Mouse (Mus musculus) limb, embryonic 13.5 days (tissue): ENCODE results near the gene Eri3. TPM values are rescaled to one million over a fixed set of nuclear protein-coding genes. Genes with fewer than 3 reads are reported as not detected.
A peak's percentile ranks its signal among the peaks of the same experiment; 100 is the strongest.

ENCODE experiments used
- ATAC-seq: fragments of 200-750 bp; cut with Nextera tagmentation; 2 replicates; pipeline ENCODE4 v1.8.0; 2017; ENCODE audit warnings: low read depth, moderate number of reproducible peaks, moderate TSS enrichment; ENCODE audit not compliant: low FRiP score
- H3K27ac ChIP-seq: fragments of 300-500 bp; sonication (generic); 2 replicates; pipeline ENCODE4 v1.5.1; 2015; ENCODE audit warnings: inconsistent platforms, mild to moderate bottlenecking, moderate library complexity
- H3K27me3 ChIP-seq: fragments of 300-500 bp; sonication (generic); 2 replicates; pipeline ENCODE4 v1.6.1; 2015; ENCODE audit warnings: mild to moderate bottlenecking, inconsistent platforms
- H3K36me3 ChIP-seq: fragments of 300-500 bp; sonication (generic); 2 replicates; pipeline ENCODE4 v1.6.1; 2015; ENCODE audit warnings: inconsistent platforms, mild to moderate bottlenecking, moderate library complexity
- H3K4me1 ChIP-seq: fragments of 300-500 bp; sonication (generic); 2 replicates; pipeline ENCODE4 v1.6.1; 2015; ENCODE audit warnings: inconsistent platforms
- H3K4me2 ChIP-seq: fragments of 300-500 bp; sonication (generic); replicated peaks from 2 replicates; pipeline ENCODE4 v1.6.1; 2015; ENCODE audit warnings: inconsistent platforms, mild to moderate bottlenecking, moderate library complexity
- H3K4me3 ChIP-seq: fragments of 300-500 bp; sonication (generic); 2 replicates; pipeline ENCODE4 v1.5.1; 2015; ENCODE audit warnings: moderate library complexity, mild to moderate bottlenecking, inconsistent platforms
- H3K9ac ChIP-seq: fragments of 300-500 bp; sonication (generic); 2 replicates; pipeline ENCODE4 v1.6.1; 2015; ENCODE audit warnings: mild to moderate bottlenecking, inconsistent platforms
- H3K9me3 ChIP-seq: fragments of 300-500 bp; sonication (generic); 2 replicates; pipeline ENCODE4 v1.6.1; 2016; ENCODE audit warnings: inconsistent platforms
- WGBS: fragments of 180-500 bp; shearing (Covaris S2); methylation state at CpG from one replicate; pipeline ENCODE4 v1.1.7; 2015; 5-methylcytosine and 5-hydroxymethylcytosine counted together
- polyA plus RNA-seq: library from polyadenylated mRNA; unstranded; fragments of >200 nt; fragmentation: Nextera tagmentation; extraction: Ambion mirVana; gene quantifications from 2 replicates; pipeline ENCODE4 v1.2.1, GENCODE M21; 2015

The Eri3 gene
- polyA plus RNA-seq, 1 experiment from 2014 or later = 178 TPM

GRCm38 (mm10) chr4:117672042-117672441 lies 121.9 kb downstream of the Eri3 start:
- Histone ChIP-seq H3K4me2 (no peak overlapping the region), H3K36me3 (peaks cover 54% of the 10 kb centered on the region), H3K9me3 (no peaks in the 10 kb centered on the region), H3K4me1 (no peaks in the 10 kb centered on the region), H3K9ac (no peak overlapping the region), H3K27ac (no peak overlapping the region), H3K4me3 (no peak overlapping the region), H3K27me3 (no peaks in the 10 kb centered on the region)
- 71% methylated on average over 9 of the region's 9 CpGs for WGBS
- ATAC-seq = no peak

- no peaks in the 10 kb centered on the region for H3K4me1 ChIP-seq
- no peak for ATAC-seq
- no peak overlapping the region for H3K9ac ChIP-seq
- WGBS = 83% methylated on average over 3 of the region's 3 CpGs
- no peak overlapping the region for H3K4me3 ChIP-seq
- no peaks in the 10 kb centered on the region for H3K27me3 ChIP-seq
- H3K36me3 ChIP-seq = peaks cover 71% of the 10 kb centered on the region
- no peaks in the 10 kb centered on the region for H3K9me3 ChIP-seq
- H3K27ac ChIP-seq = no peak overlapping the region
- no peak overlapping the region for H3K4me2 ChIP-seq
Measured at GRCm38 (mm10) chr4:117673901-117674300, 123.7 kb downstream of the Eri3 start.

GRCm38 (mm10) chr4:117676903-117677302 lies 126.7 kb downstream of the Eri3 start:
- Histone ChIP-seq H3K27ac (no peak overlapping the region), H3K36me3 (peaks cover 86% of the 10 kb centered on the region), H3K4me2 (no peak overlapping the region), H3K4me1 (peaks cover 9% of the 10 kb centered on the region), H3K9me3 (no peaks in the 10 kb centered on the region), H3K27me3 (no peaks in the 10 kb centered on the region), H3K9ac (no peak overlapping the region), H3K4me3 (no peak overlapping the region)
- peak; percentile 18; the same call in 1 of the 2 replicates for ATAC-seq
- 20% methylated on average over 3 of the region's 3 CpGs for WGBS

GRCm38 (mm10) chr4:117680963-117681362 lies 130.8 kb downstream of the Eri3 start:
- no peaks in the 10 kb centered on the region for H3K9me3 ChIP-seq
- peaks cover 47% of the 10 kb centered on the region for H3K36me3 ChIP-seq
- peaks cover 9% of the 10 kb centered on the region for H3K4me1 ChIP-seq
- H3K9ac ChIP-seq = peak overlapping the region; percentile 81; the same call in 1 of the 2 replicates
- H3K27ac ChIP-seq = no peak overlapping the region
- peak overlapping the region; percentile 86 for H3K4me2 ChIP-seq
- 84% methylated on average over 6 of the region's 6 CpGs for WGBS
- H3K27me3 ChIP-seq = 0 out of 2 replicates have a peak, but pooled peaks cover 4% of the 10 kb centered on the region
- H3K4me3 ChIP-seq = peak overlapping the region; percentile 73
- no peak for ATAC-seq

DNA sequence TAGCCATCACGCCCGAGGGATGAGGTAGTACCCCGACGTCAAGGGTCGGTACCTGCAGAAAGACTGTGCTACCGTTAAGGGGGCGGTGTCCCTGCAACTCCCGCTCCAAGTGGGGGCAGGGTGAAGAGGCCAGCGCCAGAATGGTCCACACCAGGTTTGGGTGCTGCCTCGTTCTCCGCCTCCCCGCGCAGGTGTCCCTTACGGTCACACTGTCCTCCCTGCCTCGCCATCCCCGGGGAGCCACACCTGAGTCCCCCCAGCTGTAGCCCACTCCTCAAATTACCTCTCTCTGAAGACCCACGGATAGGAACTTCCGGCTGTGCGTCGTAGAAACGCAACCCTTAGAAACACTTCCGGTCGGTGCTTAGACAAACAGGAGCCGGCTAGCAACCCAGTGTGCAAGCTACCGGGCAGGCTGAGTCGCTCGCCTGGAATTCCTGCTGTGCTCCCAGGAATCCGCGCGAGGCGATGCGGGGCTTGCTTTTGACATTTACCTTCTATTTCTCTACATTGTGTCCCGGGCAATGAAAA lies 131.8 kb downstream of the Eri3 start, which contains the start of gene Dmap1:
Gene Dmap1 (minus strand): TSS at position 343 of the 531 bp plus-strand sequence.
- WGBS = under 1% methylated on average over 33 of the region's 33 CpGs
- ATAC-seq = peak; percentile 88
- no peak within 1 kb of the TSS for H3K27ac ChIP-seq

DNA sequence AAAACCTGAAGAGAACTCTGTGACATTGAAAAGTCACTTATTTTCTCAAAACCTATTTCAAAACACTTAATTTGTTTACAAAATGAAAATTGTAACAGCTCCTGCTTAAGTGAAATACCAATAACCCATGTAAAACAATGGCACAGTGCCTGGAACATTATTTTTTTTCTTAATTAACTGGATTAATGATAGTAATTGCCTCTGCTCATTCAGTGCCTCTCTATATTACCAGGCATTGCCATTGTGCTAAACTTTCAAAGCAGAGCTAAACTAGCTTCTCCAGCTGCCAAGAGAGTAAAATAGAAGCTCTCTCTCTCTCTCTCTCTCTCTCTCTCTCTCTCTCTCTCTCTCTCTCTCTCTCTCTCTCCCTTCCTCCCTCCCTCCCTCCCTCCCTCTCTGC lies 132.3 kb downstream of the Eri3 start:
- peak overlapping the region; percentile 35 for H3K9ac ChIP-seq
- H3K4me3 ChIP-seq = peak overlapping the region; percentile 73
- ATAC-seq = no peak
- peaks cover 35% of the 10 kb centered on the region for H3K36me3 ChIP-seq
- peak overlapping the region; percentile 86 for H3K4me2 ChIP-seq
- H3K9me3 ChIP-seq = no peaks in the 10 kb centered on the region
- H3K27ac ChIP-seq = no peak overlapping the region
- peaks cover 9% of the 10 kb centered on the region for H3K4me1 ChIP-seq
- H3K27me3 ChIP-seq = 0 out of 2 replicates have a peak, but pooled peaks cover 4% of the 10 kb centered on the region

More for the DNA sequence above, 131.8 kb downstream of the Eri3 start, which contains the start of gene Dmap1:
- H3K4me2 ChIP-seq = peak within 1 kb of the TSS; percentile 86
- 0 out of 2 replicates have a peak, but pooled peaks cover 4% of the 10 kb centered on the region for H3K27me3 ChIP-seq
- peaks cover 9% of the 10 kb centered on the region for H3K4me1 ChIP-seq
- H3K36me3 ChIP-seq = peaks cover 38% of the 10 kb centered on the region
- peak within 1 kb of the TSS; percentile 73 for H3K4me3 ChIP-seq
- peak within 1 kb of the TSS; percentile 81 for H3K9ac ChIP-seq
- H3K9me3 ChIP-seq = no peaks in the 10 kb centered on the region

DNA sequence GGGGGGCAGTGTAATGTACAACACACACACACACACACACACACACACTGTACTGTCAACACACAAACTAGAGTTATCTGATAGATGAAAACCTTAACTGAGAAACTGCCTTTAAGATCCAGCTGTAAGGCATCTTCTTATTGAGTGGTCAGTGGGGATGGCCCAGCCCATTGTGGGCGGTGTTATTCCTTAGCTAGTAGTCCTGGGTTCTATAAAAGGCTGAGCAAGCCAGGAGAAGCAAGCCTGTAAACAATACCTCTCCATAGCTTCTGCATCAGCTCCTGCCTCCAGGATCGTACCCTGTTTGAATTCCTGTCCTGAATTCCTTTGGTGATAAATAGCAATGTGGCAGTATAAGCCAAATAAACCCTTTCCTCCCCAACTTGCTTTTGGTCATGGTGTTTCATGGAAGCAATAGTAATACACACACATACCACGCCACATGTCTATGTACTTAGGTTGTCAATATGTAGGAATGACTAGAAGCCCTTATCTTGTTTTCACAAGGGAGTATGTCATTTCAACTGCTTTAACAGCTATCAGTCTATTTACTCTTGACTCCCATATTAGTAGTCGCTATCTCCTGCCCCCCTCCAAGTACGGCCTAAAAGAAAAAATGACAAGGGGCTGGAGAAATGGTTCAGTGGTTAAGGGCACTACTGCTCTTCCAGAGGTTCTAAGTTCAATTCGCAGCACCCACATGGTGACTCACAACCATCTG lies 133.0 kb downstream of the Eri3 start:
- H3K4me3 ChIP-seq = no peak overlapping the region
- H3K27me3 ChIP-seq = 0 out of 2 replicates have a peak, but pooled peaks cover 4% of the 10 kb centered on the region
- H3K9ac ChIP-seq = no peak overlapping the region
- H3K4me2 ChIP-seq = 0 out of 2 replicates have a peak overlapping the region, but pooled peaks have one; percentile 86
- peaks cover 27% of the 10 kb centered on the region for H3K36me3 ChIP-seq
- no peak for ATAC-seq
- H3K4me1 ChIP-seq = peaks cover 9% of the 10 kb centered on the region
- no peaks in the 10 kb centered on the region for H3K9me3 ChIP-seq
- H3K27ac ChIP-seq = no peak overlapping the region
- WGBS = 83% methylated on average over 6 of the region's 6 CpGs

DNA sequence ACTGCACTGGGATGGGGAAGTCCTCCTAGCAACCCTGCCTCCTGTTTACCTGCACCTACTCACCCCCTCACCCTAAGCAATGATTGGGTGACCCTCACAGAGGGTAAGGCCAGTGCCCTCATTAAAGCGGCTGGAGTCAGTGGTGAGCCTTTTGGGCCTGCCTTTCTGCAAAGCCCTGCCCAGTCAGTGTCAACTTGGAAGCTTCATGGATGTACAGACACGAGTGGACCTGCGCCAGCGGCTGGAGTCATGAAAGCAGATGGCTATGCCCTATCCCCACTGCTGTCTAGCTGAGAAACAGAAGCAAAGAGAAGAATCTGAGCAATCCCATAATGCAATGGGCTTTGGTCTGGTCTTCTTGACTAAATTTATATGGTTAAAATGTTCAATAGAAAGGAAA lies 136.2 kb downstream of the Eri3 start:
- 0 out of 2 replicates have a peak, but pooled peaks cover 4% of the 10 kb centered on the region for H3K27me3 ChIP-seq
- no peaks in the 10 kb centered on the region for H3K36me3 ChIP-seq
- no peak overlapping the region for H3K4me3 ChIP-seq
- H3K9me3 ChIP-seq = no peaks in the 10 kb centered on the region
- H3K9ac ChIP-seq = no peak overlapping the region
- H3K27ac ChIP-seq = no peak overlapping the region
- no peak for ATAC-seq
- H3K4me1 ChIP-seq = peaks cover 3% of the 10 kb centered on the region
- 87% methylated on average over 4 of the region's 4 CpGs for WGBS
- no peak overlapping the region for H3K4me2 ChIP-seq

DNA sequence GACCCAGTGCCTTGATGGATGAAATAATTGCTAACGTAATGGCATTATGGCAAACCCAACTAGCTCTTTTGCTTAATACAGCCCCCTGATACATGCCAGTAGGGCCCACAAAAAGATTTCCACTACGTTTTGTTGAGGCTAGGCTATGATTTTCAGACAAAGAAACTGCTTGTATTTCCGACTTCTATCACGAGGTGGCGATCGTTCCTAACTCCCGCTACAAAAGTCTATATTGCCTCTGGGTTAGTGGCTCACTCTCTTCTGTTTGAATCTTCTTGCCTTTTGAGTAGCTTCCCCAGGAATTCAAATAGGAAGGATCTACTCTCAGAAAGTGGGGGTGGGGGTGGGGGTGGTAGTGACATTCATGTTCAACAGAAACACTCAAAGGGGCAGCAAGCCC lies 155.2 kb downstream of the Eri3 start:
- no peak overlapping the region for H3K9ac ChIP-seq
- no peaks in the 10 kb centered on the region for H3K27me3 ChIP-seq
- WGBS = 4% methylated on average over 7 of the region's 7 CpGs
- no peak overlapping the region for H3K27ac ChIP-seq
- no peak for ATAC-seq
- H3K4me1 ChIP-seq = no peaks in the 10 kb centered on the region
- H3K4me3 ChIP-seq = no peak overlapping the region
- H3K4me2 ChIP-seq = no peak overlapping the region
- no peaks in the 10 kb centered on the region for H3K9me3 ChIP-seq
- no peaks in the 10 kb centered on the region for H3K36me3 ChIP-seq

- H3K27me3 ChIP-seq = 0 out of 2 replicates have a peak, but pooled peaks cover 3% of the 10 kb centered on the region
- no peaks in the 10 kb centered on the region for H3K36me3 ChIP-seq
- H3K4me1 ChIP-seq = no peaks in the 10 kb centered on the region
- H3K9me3 ChIP-seq = no peaks in the 10 kb centered on the region
- no peak for ATAC-seq
- 88% methylated on average over 3 of the region's 3 CpGs for WGBS
- H3K9ac ChIP-seq = no peak overlapping the region
- no peak overlapping the region for H3K27ac ChIP-seq
- no peak overlapping the region for H3K4me2 ChIP-seq
- H3K4me3 ChIP-seq = no peak overlapping the region
Measured at GRCm38 (mm10) chr4:117708780-117709550, 158.8 kb downstream of the Eri3 start.

- H3K4me3 ChIP-seq = no peak overlapping the region
- no peaks in the 10 kb centered on the region for H3K36me3 ChIP-seq
- H3K9ac ChIP-seq = no peak overlapping the region
- no peak overlapping the region for H3K4me2 ChIP-seq
- H3K27ac ChIP-seq = no peak overlapping the region
- WGBS = 86% methylated on average over 3 of the region's 3 CpGs
- H3K9me3 ChIP-seq = no peaks in the 10 kb centered on the region
- no peak for ATAC-seq
- H3K27me3 ChIP-seq = 0 out of 2 replicates have a peak, but pooled peaks cover 3% of the 10 kb centered on the region
- no peaks in the 10 kb centered on the region for H3K4me1 ChIP-seq
Measured at GRCm38 (mm10) chr4:117712314-117712713, 162.1 kb downstream of the Eri3 start.
